Mouse (Mus musculus) liver, adult 2 months (tissue): Measurements from ENCODE around the gene Tmtc4.

Source experiments
- CTCF ChIP-seq: fragments of 200-500 bp; IDR thresholded peaks from 2 replicates; pipeline ENCODE4 v1.5.1; 2011; ENCODE audit warnings: low read depth, low read length, control low read depth
- POLR2A ChIP-seq: fragments of 200-500 bp; IDR thresholded peaks from 2 replicates; pipeline ENCODE4 v1.6.1; 2011; ENCODE audit warnings: low read length, control low read depth; ENCODE audit not compliant: insufficient read depth; ENCODE audit errors: extremely low read depth

- TF ChIP-seq CTCF = no peak
- no peak for TF ChIP-seq POLR2A
Measured at GRCm38 (mm10) chr14:122887278-122887677, 96.6 kb downstream of the Tmtc4 start.
